Mouse (Mus musculus): ENCODE data around the gene Stx16.

DNA sequence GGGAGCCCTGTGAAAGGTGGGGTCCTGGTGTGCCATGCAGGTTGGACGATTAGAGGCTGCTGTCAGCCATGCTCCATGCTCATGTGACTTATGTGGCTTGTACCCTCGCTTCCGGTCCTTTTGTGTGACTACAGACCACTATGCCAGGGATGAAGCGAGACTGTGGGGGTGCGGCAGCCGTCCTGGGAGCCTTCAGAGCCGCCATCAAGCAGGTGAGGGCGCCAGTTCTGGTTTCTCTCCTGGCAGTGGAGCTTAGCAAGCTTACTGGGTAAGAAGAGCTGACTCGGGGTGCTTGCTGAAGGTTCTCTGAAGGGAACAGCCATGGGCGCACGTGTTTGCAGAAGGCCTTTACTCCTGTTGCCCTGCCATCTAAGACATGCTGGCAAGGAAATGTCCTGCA is 43.2 kb downstream of the Stx16 start:
- no peak for TF ChIP-seq CTCF (IDR thresholded peaks at IDR 0.05; ENCODE audit: low read depth)
- no peak for TF ChIP-seq EP300 (IDR thresholded peaks at IDR 0.05; ENCODE audit: low read depth)

All from heart, postnatal 0 days (tissue).